Mouse (Mus musculus) right cerebral cortex, adult 2 months (tissue): Measurements from ENCODE around the gene Krt13.

ENCODE experiments used
- DNase-seq, 2 experiments: peaks; one replicate each; pipeline ENCODE4 v3.0.0; 2021 to 2022; ENCODE audit warnings: low spot score in 2 of 2

Gene Krt13

GRCm38 (mm10) chr11:100112935-100113741 lies 8.2 kb downstream of the Krt13 start:
- DNase-seq, result no peak

DNA sequence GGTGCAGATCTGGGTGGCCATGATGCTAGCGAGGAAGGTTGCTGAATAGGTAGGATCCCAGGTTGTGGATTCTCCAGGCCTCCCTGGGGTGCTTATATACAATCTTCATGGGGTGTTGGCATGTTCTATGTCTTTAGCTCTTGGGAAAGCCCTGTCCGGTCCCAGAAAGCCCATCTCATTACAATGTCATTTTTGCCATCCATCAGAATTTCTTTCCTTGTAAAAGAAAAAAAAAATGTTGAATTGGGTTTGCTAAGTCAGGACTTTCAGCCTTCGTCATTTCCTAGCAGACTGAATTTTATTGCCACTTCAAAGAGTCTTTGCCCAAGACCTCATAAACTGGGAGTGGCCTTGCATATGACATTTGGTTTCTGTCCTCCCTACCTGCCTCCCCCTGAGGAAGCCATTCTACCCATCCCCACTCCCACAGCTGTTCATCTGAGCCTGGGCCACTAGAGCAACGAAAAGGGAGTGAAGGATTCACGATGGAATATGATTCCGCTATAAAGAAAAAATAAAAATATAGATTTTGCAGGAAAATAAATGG lies 15.7 kb downstream of the Krt13 start, which contains the start of gene Krt36:
Gene Krt36, minus strand, starts transcription at position 51 of the 547 bp plus-strand sequence.
- DNase-seq, result no peak

DNA sequence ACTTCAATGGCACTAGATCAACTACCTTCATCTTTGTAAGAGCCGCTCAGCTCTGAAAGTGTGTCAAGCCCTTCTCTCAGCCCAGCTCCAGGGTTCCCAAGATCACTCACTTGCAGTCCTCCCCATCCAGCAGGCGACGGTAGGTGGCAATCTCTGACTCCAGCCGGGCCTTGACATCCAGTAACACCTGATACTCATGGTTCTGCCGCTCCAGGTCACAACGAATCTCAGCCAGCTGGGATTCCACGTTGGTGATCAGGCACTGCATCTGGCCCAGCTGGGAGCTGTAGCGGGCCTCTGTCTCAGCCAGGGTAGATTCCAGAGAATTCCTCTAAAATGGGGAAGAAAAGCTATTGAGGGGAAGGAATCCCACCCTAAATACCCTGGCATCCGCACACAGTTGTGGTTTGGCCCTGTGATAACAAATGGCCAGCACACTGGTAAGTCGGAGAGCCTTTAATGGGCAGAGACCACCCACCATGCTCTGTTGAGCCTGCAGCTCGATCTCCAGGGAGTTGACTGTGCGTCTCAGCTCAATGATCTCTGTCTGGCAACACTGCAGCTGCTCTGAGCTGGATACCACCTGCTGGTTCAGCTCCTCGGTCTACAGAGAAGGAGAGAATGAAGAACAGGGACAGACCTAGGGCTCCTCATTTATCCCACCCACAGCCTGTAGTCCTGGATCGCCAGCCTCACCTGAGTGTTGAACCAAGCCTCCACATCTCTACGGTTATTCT lies 18.5 kb downstream of the Krt13 start:
- DNase-seq, result no peak

- DNase-seq, result no peak
These were observed 21.0 kb downstream of the Krt13 start for GRCm38 (mm10) chr11:100100391-100100790.

GRCm38 (mm10) chr11:100097819-100098218 lies 23.5 kb downstream of the Krt13 start:
- DNase-seq, result no peak

- no peak for DNase-seq
These were observed 25.2 kb downstream of the Krt13 start, which contains the start of gene Krt35 for GRCm38 (mm10) chr11:100096141-100096540. Gene Krt35 (minus strand): TSS chr11:100096241.

DNA sequence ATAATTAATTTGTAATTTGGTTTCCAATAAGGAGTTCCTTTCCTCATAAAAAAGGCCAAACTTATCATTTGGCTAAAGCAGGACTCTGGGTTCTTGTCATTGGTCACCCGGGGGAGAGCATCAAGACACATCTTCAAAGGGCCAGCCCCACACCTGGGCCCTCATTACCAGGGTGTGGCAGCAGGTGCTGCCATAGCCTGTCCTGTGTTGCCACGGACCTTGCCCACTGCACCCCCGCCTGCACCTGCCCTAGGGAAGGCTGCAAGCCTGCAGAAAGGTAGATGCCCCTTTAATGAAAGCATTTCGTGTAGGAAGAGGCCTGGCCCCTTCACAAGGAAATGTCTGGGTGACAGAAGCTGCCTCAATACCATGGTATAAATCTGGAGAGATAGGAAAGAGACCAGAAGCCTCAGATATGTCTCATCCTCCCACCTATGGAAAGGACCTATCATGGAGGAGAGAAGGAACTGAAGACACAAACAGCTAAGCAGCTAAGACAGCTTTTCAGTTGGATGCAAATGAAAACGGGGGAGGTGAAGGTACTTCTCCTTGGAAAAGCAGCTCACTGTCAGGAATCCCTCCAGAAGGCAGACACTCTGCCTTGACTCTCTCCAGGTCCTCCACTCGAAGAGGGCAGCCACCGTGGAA lies 32.9 kb downstream of the Krt13 start:
- no peak for DNase-seq

DNA sequence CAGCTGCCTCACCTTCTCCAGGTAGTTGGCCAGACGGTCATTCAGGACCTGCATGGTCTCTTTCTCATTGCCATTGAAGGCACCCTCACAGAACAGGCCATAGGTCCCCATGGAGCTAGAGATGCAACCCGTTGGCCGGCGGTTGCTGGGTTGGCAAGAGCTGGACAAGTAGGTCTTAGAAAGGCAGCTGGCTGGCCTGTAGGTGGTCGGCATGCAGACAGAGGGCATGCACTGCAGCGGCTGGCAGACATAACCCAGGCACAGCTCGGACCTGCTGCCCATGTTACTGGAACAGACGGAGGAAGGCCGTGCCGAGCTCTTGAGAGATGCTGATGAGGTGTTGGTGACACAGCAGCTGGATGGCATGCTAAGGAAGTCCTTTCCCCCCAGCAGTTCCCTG lies 33.5 kb downstream of the Krt13 start, which contains the start of gene Krt32:
Gene Krt32, minus strand, starts transcription at position 366 of the 400 bp plus-strand sequence.
- DNase-seq, result no peak

DNA sequence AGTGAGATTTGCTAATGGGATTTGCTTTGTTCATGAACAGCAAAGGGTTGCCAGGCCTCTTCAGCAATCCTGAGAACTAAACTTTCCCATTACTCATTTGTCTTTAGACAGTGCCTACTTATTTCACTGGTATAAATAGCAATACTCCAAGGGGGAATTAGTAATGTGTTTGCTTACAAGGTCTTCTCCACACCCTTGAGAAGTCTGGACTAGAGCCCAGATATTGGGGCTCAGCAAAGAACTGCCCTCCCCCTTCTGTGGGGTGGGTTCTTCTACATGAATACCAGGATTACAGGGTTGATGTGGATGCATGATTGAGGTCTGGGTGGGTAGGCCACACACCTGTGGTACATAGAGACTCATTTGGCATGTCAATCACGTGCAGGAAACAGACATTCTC lies 47.5 kb downstream of the Krt13 start:
- peak in 1 of 2 experiments; percentile 19 for DNase-seq
